Mouse (Mus musculus): Measurements from ENCODE around the gene Rrp15. TPM values are rescaled to one million over a fixed set of nuclear protein-coding genes. Genes with fewer than 3 reads are reported as not detected.

Rrp15 gene
- total and polyA plus RNA-seq, 3 experiments: 130 to 142 TPM; not detected in 1

DNA sequence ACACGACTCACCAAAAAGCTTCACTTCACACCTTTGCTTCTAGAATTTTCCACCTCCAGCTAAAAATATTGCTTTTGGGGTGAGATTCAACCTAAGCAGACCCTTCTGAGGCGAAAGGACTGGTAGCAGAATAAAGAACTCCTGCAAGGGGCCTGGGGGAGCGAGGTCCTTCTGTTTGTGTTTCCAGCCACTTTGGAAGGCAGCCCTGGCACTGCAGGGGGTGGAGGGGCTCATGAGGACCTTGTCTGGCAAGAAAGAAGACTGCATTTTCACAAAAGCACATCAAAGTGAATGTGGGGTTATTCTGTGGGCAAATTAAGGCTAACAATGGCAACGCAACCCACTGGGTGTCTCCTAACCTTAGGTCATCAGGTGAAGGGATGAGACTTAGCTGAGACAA is 76.0 kb downstream of the Rrp15 start:
- no peak for TF ChIP-seq RCOR1 (IDR thresholded peaks at IDR 0.05; ENCODE audit: low read depth, low read length)
- TF ChIP-seq EP300 (IDR thresholded peaks at IDR 0.05; ENCODE audit: low read depth in 1 of 2, low read length in 2 of 2): no peak
- no peak for TF ChIP-seq NELFE (IDR thresholded peaks at IDR 0.05; ENCODE audit: low read depth, low read length)
- TF ChIP-seq CHD2 (IDR thresholded peaks at IDR 0.05; ENCODE audit: low read length): no peak
- no peak for TF ChIP-seq POLR2AphosphoS2 (IDR thresholded peaks at IDR 0.05; ENCODE audit: low read length)
- no peak for TF ChIP-seq SMC3 (IDR thresholded peaks at IDR 0.05; ENCODE audit: low read depth, low read length)
- no peak for TF ChIP-seq POLR2AphosphoS5 (IDR thresholded peaks at IDR 0.05; ENCODE audit: borderline replicate concordance, low read depth, low read length)
- TF ChIP-seq MAFK (IDR thresholded peaks at IDR 0.05; ENCODE audit: borderline replicate concordance, low read depth, low read length): no peak
- TF ChIP-seq SIN3A (IDR thresholded peaks at IDR 0.05; ENCODE audit: low read length): no peak
- no peak for TF ChIP-seq MYB (IDR thresholded peaks at IDR 0.05; ENCODE audit: low read depth, low read length)
- TF ChIP-seq MAZ (IDR thresholded peaks at IDR 0.05; ENCODE audit: low read depth, low read length): no peak
- no peak for TF ChIP-seq MYC (IDR thresholded peaks at IDR 0.05; ENCODE audit: low read depth, low read length)
- no peak for TF ChIP-seq GABPA (IDR thresholded peaks at IDR 0.05; ENCODE audit: low read depth, low read length)
- no peak for TF ChIP-seq MXI1 (IDR thresholded peaks at IDR 0.05; ENCODE audit: low read depth, low read length)
- TF ChIP-seq USF1 (IDR thresholded peaks at IDR 0.05; ENCODE audit: low read depth, low read length): no peak
- Histone ChIP-seq H3K79me2 (ENCODE audit: control insufficient read depth, insufficient read depth, low read length, poor library complexity) (no peaks in the 10 kb centered on the region), H3K27me3 (ENCODE audit: control insufficient read depth in 1 of 2, insufficient read depth in 2 of 2, low read length in 2 of 2) (no peaks in the 10 kb centered on the region), H3K9me3 (replicated peaks; ENCODE audit: insufficient read depth, low read length) (no peaks in the 10 kb centered on the region), H3K27ac (ENCODE audit: control insufficient read depth, low read depth, low read length) (no peak overlapping the region), H3K9ac (ENCODE audit: control insufficient read depth, low read depth, low read length, poor library complexity, severe bottlenecking) (no peak overlapping the region), H3K4me3 (ENCODE audit: control insufficient read depth in 1 of 2, insufficient read depth in 1 of 2, low read depth in 2 of 2, low read length in 2 of 2) (no peak overlapping the region), H3K36me3 (ENCODE audit: control insufficient read depth in 1 of 2, insufficient read depth in 2 of 2, low read length in 2 of 2) (no peaks in the 10 kb centered on the region), H3K4me1 (ENCODE audit: control insufficient read depth in 1 of 2, insufficient read depth in 2 of 2, low read length in 2 of 2) (no peaks in the 10 kb centered on the region)
- no peak for DNase-seq (ENCODE audit: low read depth, low spot score)

Other genes starting within 250 kb of the Rrp15 start
- 0.12 and 0.29 TPM in 2 replicates for gene Tgfb2, start 43.4 kb downstream of the Rrp15 start, total RNA-seq (2012; rRNA removed)
- gene Tgfb2, start 43.4 kb downstream of the Rrp15 start, polyA plus RNA-seq (2012; ENCODE audit: insufficient read depth in 1 of 2, insufficient read length in 2 of 2, low read depth in 1 of 2, low replicate concordance in 2 of 2, missing spikeins in 1 of 2): under 1 TPM in 1 of 2 experiments, not detected in 1; 0.19 TPM
- gene D1Pas1, start 218.1 kb upstream of the Rrp15 start, total RNA-seq (2012; rRNA removed): not detected in 2 replicates
- gene D1Pas1, start 218.1 kb upstream of the Rrp15 start, polyA plus RNA-seq (2012; ENCODE audit: insufficient read depth in 1 of 2, insufficient read length in 2 of 2, low read depth in 1 of 2, low replicate concordance in 2 of 2, missing spikeins in 1 of 2): not detected